Mouse (Mus musculus) megakaryocyte, embryonic 14.5 days (primary cell): ENCODE measurements at regions not wholly inside any gene's neighbourhood (a gene's known extent, or its start where the extent isn't known, plus 50 kb on each side); places are given as distances from the start of the nearest gene placed in this dataset.

Experiments used
- FLI1 ChIP-seq: IDR thresholded peaks from 2 replicates; pipeline ENCODE4 v1.6.1; 2012; ENCODE audit warnings: low read length, inconsistent platforms, mixed read lengths
- GATA1 ChIP-seq: IDR thresholded peaks from 3 replicates; pipeline ENCODE4 v1.6.1; 2012; ENCODE audit warnings: mixed read lengths, low read length, inconsistent platforms, borderline replicate concordance

- no peak for TF ChIP-seq GATA1
- TF ChIP-seq FLI1 = no peak
These were observed 84.4 kb upstream of the Thpo start for GRCm38 (mm10) chr16:20818711-20819189.
